Mouse (Mus musculus) neural tube, embryonic 12.5 days (tissue): ENCODE measurements at regions not wholly inside any gene's neighbourhood (a gene's known extent, or its start where the extent isn't known, plus 50 kb on each side); places are given as distances from the start of the nearest gene placed in this dataset.

Source experiments
- ATAC-seq: fragments of 200-750 bp; cut with Nextera tagmentation; 2 replicates; pipeline ENCODE4 v1.8.0; 2017; ENCODE audit warnings: low read depth, mild to moderate bottlenecking, moderate TSS enrichment, moderate library complexity; ENCODE audit not compliant: low FRiP score
- H3K27ac ChIP-seq: fragments of 300-500 bp; sonication (generic); 2 replicates; pipeline ENCODE4 v1.5.1; 2016
- H3K27me3 ChIP-seq: fragments of 300-500 bp; sonication (generic); replicated peaks from 2 replicates; pipeline ENCODE4 v1.6.1; 2016; ENCODE audit warnings: mild to moderate bottlenecking
- H3K36me3 ChIP-seq: fragments of 300-500 bp; sonication (generic); 2 replicates; pipeline ENCODE4 v1.6.1; 2016; ENCODE audit warnings: mild to moderate bottlenecking
- H3K4me1 ChIP-seq: fragments of 300-500 bp; sonication (generic); 2 replicates; pipeline ENCODE4 v1.6.1; 2016
- H3K4me2 ChIP-seq: fragments of 300-500 bp; sonication (generic); replicated peaks from 2 replicates; pipeline ENCODE4 v1.6.1; 2016; ENCODE audit warnings: mild to moderate bottlenecking
- H3K4me3 ChIP-seq: fragments of 300-500 bp; sonication (generic); 2 replicates; pipeline ENCODE4 v1.5.1; 2016
- H3K9ac ChIP-seq: fragments of 300-500 bp; sonication (generic); 2 replicates; pipeline ENCODE4 v1.6.1; 2016; ENCODE audit warnings: mild to moderate bottlenecking
- H3K9me3 ChIP-seq: fragments of 300-500 bp; sonication (generic); 2 replicates; pipeline ENCODE4 v1.6.1; 2016; ENCODE audit warnings: mild to moderate bottlenecking
- WGBS: fragments of 180-500 bp; shearing (Covaris S2); methylation state at CpG from one replicate; pipeline ENCODE4 v1.1.7; 2016; 5-methylcytosine and 5-hydroxymethylcytosine counted together

DNA sequence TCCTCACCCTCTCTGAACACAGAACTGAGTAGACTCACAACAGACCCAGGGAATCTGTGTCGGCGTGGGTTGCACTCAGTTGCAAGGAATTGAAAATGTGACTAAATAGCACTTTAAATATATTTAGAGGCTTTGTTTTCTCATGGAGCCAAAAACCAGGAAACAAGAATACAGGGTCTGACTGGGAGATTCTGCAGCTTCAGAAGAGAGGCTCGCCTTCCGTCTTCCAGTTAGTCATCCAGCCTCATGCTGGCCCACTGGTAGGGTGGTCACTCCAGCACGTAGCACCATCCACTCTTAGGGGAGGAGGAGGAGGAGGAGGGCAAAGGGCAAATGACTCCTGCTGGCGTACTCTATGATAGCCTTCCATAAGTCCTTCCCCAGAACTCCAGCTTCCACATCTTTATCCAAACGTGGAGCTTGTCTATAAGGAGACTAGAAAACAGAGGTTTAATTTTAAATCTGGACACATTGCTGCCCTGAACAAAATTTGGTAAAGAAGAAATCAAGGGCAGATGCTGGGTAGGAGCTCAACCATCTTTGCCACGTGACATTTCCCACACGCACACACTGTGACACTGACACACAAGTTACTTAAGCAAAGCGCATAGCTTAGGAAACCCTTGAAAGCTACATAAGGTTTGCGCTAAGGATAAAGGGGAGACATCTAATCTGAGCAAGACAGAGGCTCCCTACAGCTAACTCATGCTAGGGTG is 60.8 kb downstream of the Mis18a start:
- WGBS, result 90% methylated on average over 11 of the region's 11 CpGs
- Histone ChIP-seq H3K9ac (no peak overlapping the region), H3K9me3 (0 out of 2 replicates have a peak, but pooled peaks cover 3% of the 10 kb centered on the region), H3K27ac (no peak overlapping the region), H3K36me3 (no peaks in the 10 kb centered on the region), H3K4me1 (no peaks in the 10 kb centered on the region), H3K27me3 (no peaks in the 10 kb centered on the region), H3K4me2 (no peak overlapping the region), H3K4me3 (no peak overlapping the region)
- no peak for ATAC-seq

DNA sequence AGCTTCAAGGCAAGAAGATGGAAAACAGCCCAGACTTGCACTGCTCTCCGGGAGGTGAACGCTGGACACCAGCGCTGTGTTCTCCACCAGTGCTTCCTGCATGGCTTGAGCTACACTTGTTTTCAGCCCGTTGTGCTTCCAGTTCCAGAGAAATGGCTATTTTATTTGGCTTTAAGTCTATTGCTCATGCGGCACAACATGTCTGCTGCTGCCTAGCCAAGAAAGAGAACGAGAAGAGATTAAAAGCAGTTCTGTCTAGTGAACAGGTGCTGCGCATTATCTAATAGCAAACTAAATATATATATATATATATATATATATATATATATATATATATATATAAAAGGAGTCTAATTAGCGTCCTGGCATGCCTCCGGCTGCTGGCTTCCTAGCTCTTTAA is 63.1 kb downstream of the Mis18a start:
- 0 out of 2 replicates have a peak, but pooled peaks cover 3% of the 10 kb centered on the region for H3K9me3 ChIP-seq
- no peak overlapping the region for H3K27ac ChIP-seq
- H3K4me2 ChIP-seq, result no peak overlapping the region
- no peaks in the 10 kb centered on the region for H3K36me3 ChIP-seq
- ATAC-seq, result no peak
- H3K27me3 ChIP-seq, result no peaks in the 10 kb centered on the region
- no peak overlapping the region for H3K4me3 ChIP-seq
- 87% methylated on average over 9 of the region's 9 CpGs for WGBS
- no peak overlapping the region for H3K9ac ChIP-seq
- no peaks in the 10 kb centered on the region for H3K4me1 ChIP-seq

DNA sequence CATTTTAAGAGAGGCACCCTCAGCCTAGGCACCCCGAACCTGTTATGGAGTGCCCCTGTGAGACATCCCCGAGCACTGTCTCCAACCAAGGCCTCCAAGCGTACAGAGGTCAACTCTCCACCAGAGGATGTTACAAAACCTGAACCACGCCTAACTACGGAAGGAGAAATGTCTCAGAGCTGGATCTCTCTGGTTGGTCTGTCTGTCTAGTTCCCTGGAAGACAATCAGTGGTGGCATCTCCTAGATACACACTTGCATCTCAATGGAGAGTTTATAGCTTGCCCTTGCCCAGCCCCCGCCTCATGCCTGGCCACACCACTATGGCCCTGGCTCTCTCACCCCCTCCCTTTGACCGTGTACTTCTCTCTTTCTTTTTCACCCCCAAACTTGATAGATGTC is 69.2 kb downstream of the Mis18a start:
- H3K27ac ChIP-seq, result no peak overlapping the region
- H3K36me3 ChIP-seq, result no peaks in the 10 kb centered on the region
- H3K4me1 ChIP-seq, result peaks cover 4% of the 10 kb centered on the region; the same call in 1 of the 2 replicates
- no peaks in the 10 kb centered on the region for H3K9me3 ChIP-seq
- no peaks in the 10 kb centered on the region for H3K27me3 ChIP-seq
- H3K4me3 ChIP-seq, result no peak overlapping the region
- no peak overlapping the region for H3K9ac ChIP-seq
- no peak for ATAC-seq
- no peak overlapping the region for H3K4me2 ChIP-seq
- WGBS, result 93% methylated on average over 7 of the region's 7 CpGs

DNA sequence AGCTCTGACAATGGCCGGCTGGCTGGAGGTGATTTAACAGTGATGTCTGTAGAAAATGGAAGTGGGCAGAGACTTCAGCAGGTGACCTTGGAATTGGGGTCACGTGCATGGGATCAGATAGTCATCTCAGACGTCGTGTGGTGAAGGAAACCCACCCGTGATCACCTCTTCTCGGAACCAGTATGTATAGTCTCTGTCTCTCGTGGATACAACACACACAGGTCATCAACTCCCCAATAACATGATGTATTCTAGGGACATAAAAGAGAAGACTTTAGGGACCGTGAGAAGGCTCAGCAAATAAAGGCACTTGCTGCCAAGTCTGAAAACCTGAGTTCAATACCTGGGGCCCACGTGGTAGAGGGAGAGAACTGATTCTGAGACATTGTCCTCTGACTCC is 70.2 kb downstream of the Mis18a start:
- 35% methylated on average over 9 of the region's 9 CpGs for WGBS
- Histone ChIP-seq H3K9me3 (no peaks in the 10 kb centered on the region), H3K36me3 (no peaks in the 10 kb centered on the region), H3K27me3 (no peaks in the 10 kb centered on the region), H3K27ac (no peak overlapping the region), H3K9ac (no peak overlapping the region), H3K4me3 (no peak overlapping the region), H3K4me2 (peak overlapping the region; percentile 18; the same call in 1 of the 2 replicates), H3K4me1 (peaks cover 4% of the 10 kb centered on the region; the same call in 1 of the 2 replicates)
- peak; percentile 1; the same call in 1 of the 2 replicates for ATAC-seq

DNA sequence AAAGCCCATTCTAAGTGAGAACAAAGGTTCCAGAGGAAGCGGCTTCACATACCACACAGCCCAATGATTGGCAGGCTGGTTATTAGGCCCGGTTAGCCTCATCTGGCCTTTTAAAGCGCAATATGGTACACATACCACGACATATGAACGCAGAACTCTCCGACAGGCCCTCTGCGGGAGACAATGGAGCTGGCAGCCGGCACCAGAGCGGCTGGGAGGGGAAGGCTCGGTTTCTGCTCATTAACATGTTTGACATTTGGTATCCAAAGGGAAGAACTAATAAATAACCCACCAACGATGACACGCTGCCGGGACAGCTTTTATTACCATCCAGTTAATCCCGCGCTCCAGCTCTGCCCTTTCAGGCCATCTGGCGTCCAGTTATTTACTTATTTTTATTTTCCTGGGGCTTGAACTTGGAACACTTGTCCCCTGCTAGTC is 70.6 kb downstream of the Mis18a start:
- 11% methylated on average over 16 of the region's 16 CpGs for WGBS
- H3K9ac ChIP-seq, result 0 out of 2 replicates have a peak overlapping the region, but pooled peaks have one; percentile 27

DNA sequence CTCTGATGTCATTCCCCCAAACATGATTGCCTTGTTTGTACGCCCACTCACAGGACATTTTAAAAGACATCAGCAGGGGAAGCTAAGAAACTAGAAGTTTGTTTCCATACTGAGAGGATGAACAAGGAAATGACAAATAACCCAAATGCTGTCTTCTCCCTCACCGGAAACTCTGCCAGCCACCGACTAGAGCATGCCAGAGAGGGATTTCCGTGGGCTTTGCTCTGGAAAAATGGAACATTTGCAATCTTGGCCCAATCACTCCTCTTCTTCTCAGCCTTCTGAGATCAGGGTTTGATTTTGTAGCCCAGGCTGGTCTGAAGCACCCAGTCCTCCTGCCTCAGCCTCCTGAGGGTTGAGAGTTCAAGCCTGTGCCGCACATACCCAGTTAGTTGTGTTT is 72.4 kb downstream of the Mis18a start:
- ATAC-seq, result no peak
- Histone ChIP-seq H3K9ac (no peak overlapping the region), H3K4me2 (no peak overlapping the region), H3K27ac (no peak overlapping the region), H3K36me3 (no peaks in the 10 kb centered on the region), H3K4me3 (no peak overlapping the region), H3K4me1 (peaks cover 4% of the 10 kb centered on the region; the same call in 1 of the 2 replicates), H3K27me3 (no peaks in the 10 kb centered on the region), H3K9me3 (no peaks in the 10 kb centered on the region)
- 98% methylated on average over 5 of the region's 5 CpGs for WGBS

More for the DNA sequence above, 70.6 kb downstream of the Mis18a start:
- Histone ChIP-seq H3K4me3 (no peak overlapping the region), H3K9me3 (no peaks in the 10 kb centered on the region), H3K36me3 (no peaks in the 10 kb centered on the region), H3K27me3 (no peaks in the 10 kb centered on the region), H3K27ac (no peak overlapping the region), H3K4me2 (peak overlapping the region; percentile 18; the same call in 1 of the 2 replicates), H3K4me1 (peaks cover 4% of the 10 kb centered on the region; the same call in 1 of the 2 replicates)
- peak; percentile 86 for ATAC-seq

DNA sequence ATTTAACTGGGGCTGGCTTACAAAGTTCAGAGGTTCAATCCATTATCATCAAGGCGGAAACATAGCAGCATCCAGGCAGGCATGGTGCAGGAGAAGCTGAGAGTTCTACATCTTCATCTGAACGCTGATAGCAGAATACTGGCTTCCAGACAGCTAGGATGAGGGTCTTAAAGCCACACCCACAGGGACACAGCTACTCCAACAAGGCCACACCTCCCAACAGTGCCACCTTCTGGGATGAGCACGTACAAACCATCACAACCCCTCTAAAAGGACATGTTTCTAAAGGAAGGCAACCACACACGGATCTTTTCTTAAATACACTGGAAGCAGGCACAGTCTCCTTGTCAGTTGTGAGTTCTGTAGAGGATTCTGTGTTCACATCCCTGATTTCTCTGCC is 74.4 kb downstream of the Mis18a start:
- no peak overlapping the region for H3K27ac ChIP-seq
- H3K9ac ChIP-seq, result no peak overlapping the region
- H3K9me3 ChIP-seq, result no peaks in the 10 kb centered on the region
- H3K4me2 ChIP-seq, result no peak overlapping the region
- no peak overlapping the region for H3K4me3 ChIP-seq
- H3K36me3 ChIP-seq, result no peaks in the 10 kb centered on the region
- H3K27me3 ChIP-seq, result no peaks in the 10 kb centered on the region
- 62% methylated on average over 4 of the region's 4 CpGs for WGBS
- peaks cover 4% of the 10 kb centered on the region; the same call in 1 of the 2 replicates for H3K4me1 ChIP-seq
- no peak for ATAC-seq

DNA sequence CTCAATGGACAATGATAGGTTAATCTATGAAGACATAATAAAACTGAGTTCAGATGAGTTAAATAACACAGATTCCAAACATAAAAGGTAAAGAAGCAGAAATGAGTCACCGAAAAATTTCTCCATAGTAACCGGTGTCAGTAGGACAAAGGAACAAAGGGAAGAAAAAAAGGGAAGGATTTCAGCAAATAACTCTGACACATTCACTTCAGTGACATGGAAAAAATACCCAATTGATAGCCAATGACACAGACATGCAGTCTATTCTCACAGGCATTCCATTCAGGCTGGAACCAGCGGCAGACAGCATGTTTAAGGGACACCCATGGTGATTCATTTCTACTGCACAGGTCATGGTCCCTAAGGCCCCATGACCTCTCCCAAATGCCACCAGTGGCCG is 79.0 kb downstream of the Mis18a start:
- WGBS, result 35% methylated on average over 4 of the region's 4 CpGs
- Histone ChIP-seq H3K36me3 (no peaks in the 10 kb centered on the region), H3K4me3 (no peak overlapping the region), H3K9me3 (no peaks in the 10 kb centered on the region), H3K27ac (no peak overlapping the region), H3K27me3 (no peaks in the 10 kb centered on the region), H3K4me2 (no peak overlapping the region), H3K9ac (no peak overlapping the region), H3K4me1 (no peaks in the 10 kb centered on the region)
- no peak for ATAC-seq

DNA sequence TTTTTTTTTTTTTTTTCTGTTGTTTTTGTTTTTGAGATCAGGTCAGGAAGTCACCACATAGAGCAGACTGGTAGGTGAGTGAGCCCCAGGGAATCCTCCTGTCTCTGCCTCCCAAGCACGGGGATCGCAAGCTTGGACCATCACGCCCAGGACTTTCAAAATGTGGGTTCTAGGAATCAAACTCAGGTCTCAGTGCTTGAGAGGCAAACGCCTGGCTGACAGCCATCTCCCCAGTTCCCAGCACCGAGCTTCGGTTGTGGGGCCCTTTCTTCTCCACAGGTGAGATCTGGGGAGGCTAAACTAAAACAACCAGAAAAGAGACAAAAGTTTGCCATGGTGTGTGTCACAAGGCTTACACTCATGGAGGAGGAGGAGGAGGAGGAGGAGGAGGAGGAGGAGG is 84.5 kb downstream of the Mis18a start:
- no peak for ATAC-seq
- no peak overlapping the region for H3K9ac ChIP-seq
- H3K27me3 ChIP-seq, result no peaks in the 10 kb centered on the region
- whole genome bisulfite sequencing, result 89% methylated on average over 6 of the region's 6 CpGs
- H3K27ac ChIP-seq, result no peak overlapping the region
- no peaks in the 10 kb centered on the region for H3K4me1 ChIP-seq
- H3K4me3 ChIP-seq, result no peak overlapping the region
- no peaks in the 10 kb centered on the region for H3K9me3 ChIP-seq
- H3K4me2 ChIP-seq, result no peak overlapping the region
- H3K36me3 ChIP-seq, result no peaks in the 10 kb centered on the region

DNA sequence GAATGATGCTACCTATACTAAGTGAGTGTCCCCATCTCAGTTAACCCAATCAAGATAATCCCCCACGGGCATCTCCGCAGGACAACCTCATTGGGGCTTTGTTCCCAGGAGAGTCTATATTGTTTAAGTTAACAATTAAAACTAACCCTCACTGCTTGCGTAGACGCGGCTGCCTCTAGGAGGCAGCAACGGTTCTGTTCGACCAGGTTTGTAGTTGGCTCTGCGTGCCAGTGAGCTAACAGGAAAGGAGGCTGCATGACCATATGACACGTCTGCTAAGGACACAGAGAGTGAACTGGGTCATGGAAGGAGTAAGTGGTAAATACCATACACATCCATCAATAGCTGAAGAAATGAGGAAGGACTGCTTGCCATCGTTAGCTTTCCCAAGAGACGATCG is 92.0 kb downstream of the Mis18a start:
- no peak for ATAC-seq
- 39% methylated on average over 12 of the region's 12 CpGs for WGBS
- no peaks in the 10 kb centered on the region for H3K9me3 ChIP-seq
- H3K4me3 ChIP-seq, result no peak overlapping the region
- no peak overlapping the region for H3K9ac ChIP-seq
- no peaks in the 10 kb centered on the region for H3K27me3 ChIP-seq
- no peaks in the 10 kb centered on the region for H3K36me3 ChIP-seq
- no peak overlapping the region for H3K27ac ChIP-seq
- H3K4me1 ChIP-seq, result no peaks in the 10 kb centered on the region
- H3K4me2 ChIP-seq, result no peak overlapping the region

DNA sequence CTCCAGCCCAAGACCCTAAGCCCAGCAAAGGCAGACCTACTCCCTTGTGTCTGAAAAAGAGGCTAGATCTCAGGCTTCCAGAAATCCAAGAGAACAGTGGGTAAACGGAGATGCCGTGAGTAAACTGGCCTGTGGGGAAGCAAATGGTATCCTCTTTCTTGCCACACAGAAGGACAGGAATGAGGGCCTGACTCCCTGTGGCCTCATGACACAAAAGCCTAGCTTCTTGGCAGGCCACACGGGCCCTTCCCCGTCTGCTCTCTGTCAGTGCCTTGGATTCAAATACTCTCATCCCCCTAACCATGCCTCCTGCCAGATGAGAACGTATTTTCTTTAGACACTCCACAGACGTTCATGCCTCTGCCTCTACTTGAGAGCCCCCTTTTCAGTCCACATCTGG is 97.2 kb downstream of the Mis18a start:
- no peaks in the 10 kb centered on the region for H3K9me3 ChIP-seq
- no peak overlapping the region for H3K27ac ChIP-seq
- no peak overlapping the region for H3K4me2 ChIP-seq
- no peaks in the 10 kb centered on the region for H3K36me3 ChIP-seq
- 34% methylated on average over 6 of the region's 6 CpGs for WGBS
- H3K9ac ChIP-seq, result no peak overlapping the region
- peaks cover 21% of the 10 kb centered on the region for H3K4me1 ChIP-seq
- ATAC-seq, result no peak
- H3K4me3 ChIP-seq, result no peak overlapping the region
- no peaks in the 10 kb centered on the region for H3K27me3 ChIP-seq

DNA sequence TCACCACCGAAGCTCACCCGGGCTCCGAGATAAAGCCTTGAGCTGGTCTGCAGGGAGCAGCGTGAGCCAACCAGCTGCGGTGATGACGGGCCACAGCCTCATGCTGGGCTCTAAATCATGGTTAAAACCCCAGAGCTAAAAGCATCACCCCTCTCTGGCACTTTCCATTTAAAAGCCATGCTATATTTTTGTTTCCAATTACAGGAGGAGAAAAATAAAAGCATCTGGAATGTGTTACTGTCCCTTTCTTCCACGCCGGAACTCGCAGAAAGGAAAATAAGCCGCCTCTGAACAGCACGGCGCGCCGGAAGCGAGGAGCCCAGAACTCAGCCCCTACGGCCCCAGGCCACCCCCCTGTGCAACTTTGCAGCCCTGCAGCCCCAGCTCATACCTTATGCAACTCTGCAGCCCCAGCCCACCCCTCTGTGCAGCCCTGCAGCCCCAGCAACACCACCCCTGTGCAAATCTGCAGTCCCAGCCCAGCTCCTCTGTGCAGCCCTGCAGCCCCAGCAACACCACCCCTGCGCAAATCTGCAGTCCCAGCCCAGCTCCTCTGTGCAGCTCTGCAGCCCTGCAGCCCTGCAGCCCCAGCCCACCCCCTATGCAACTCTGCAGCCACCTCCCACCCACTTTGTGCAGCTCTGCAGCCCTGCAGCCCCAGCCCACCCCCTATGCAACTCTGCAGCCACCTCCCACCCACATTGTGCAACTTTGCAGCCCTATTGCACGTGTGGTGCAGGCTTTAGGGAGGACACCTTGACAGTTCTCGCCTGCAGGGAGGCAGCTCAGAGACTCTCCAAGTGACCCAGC is 97.9 kb downstream of the Mis18a start:
- no peak overlapping the region for H3K4me3 ChIP-seq
- peak overlapping the region; percentile 37 for H3K4me2 ChIP-seq
- H3K9ac ChIP-seq, result no peak overlapping the region
- ATAC-seq, result peak; percentile 75
- 25% methylated on average over 19 of the region's 19 CpGs for WGBS
- no peaks in the 10 kb centered on the region for H3K27me3 ChIP-seq
- peak overlapping the region; percentile 13; the same call in 1 of the 2 replicates for H3K27ac ChIP-seq
- H3K36me3 ChIP-seq, result no peaks in the 10 kb centered on the region
- peaks cover 27% of the 10 kb centered on the region for H3K4me1 ChIP-seq
- H3K9me3 ChIP-seq, result no peaks in the 10 kb centered on the region
